Mouse (Mus musculus): ENCODE measurements at regions not wholly inside any gene's neighbourhood (a gene's known extent, or its start where the extent isn't known, plus 50 kb on each side); places are given as distances from the start of the nearest gene placed in this dataset.

- no peak for TF ChIP-seq HCFC1 (IDR thresholded peaks at IDR 0.05; ENCODE audit: borderline replicate concordance, insufficient read depth, low read length)
- TF ChIP-seq ZC3H11A (IDR thresholded peaks at IDR 0.05; ENCODE audit: borderline replicate concordance, low read depth, low read length) = no peak
- no peak for TF ChIP-seq ZNF384 (IDR thresholded peaks at IDR 0.05; ENCODE audit: low read depth, low read length)
- TF ChIP-seq MAFK (IDR thresholded peaks at IDR 0.05; ENCODE audit: insufficient read depth, low read depth, low read length) = no peak
Measured at GRCm38 (mm10) chr1:26387938-26388897, 299.0 kb downstream of the 4931408C20Rik start.

Measured in ES-E14 (cell line).